Mouse (Mus musculus): ENCODE measurements around the gene Mcrip1.

DNA sequence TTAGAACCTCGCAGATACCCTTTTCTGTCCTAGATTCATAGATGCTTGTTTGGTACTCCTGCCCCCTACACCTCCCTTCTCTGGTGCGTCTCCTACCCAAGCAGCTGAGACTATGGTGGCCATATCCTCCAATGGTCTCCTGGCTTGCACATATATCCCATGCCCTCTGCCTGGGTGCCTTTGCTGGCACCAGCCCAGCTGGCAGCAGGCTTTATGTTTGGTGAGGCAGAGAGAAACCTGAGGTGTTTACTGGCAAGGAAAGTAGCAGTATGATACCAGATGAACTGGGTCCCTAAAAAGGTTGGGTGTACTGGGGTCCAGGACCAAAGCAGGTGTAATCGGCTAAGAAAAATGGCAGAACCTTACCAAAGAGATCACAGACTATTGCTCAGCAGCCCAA is 3.6 kb downstream of the Mcrip1 start:
- TF ChIP-seq POLR2A (IDR thresholded peaks at IDR 0.05; ENCODE audit: control insufficient read depth, extremely low read depth, insufficient read depth, low read length, poor library complexity) (no peak), CTCF (IDR thresholded peaks at IDR 0.05; ENCODE audit: borderline replicate concordance, control insufficient read depth, extremely low read depth, insufficient read depth, low read length, poor library complexity) (no peak)

All from thymus, adult 2 months (tissue).